Mouse (Mus musculus) midbrain, postnatal 0 days (tissue): ENCODE results near the gene Plxna1. TPM values are rescaled to one million over a fixed set of nuclear protein-coding genes. Genes with fewer than 3 reads are reported as not detected.

Experiments used
- ATAC-seq: fragments of 200-750 bp; cut with Nextera tagmentation; 2 replicates; pipeline ENCODE4 v1.8.0; 2017; ENCODE audit warnings: moderate number of reproducible peaks, mild to moderate bottlenecking, moderate TSS enrichment, moderate library complexity; ENCODE audit not compliant: low FRiP score
- DNase-seq: peaks from one replicate; pipeline ENCODE4 v3.0.0-alpha.2; 2015; ENCODE audit warnings: low spot score
- H3K27ac ChIP-seq: fragments of 300-500 bp; sonication (generic); 2 replicates; pipeline ENCODE4 v1.5.1; 2014; ENCODE audit warnings: low read depth, mild to moderate bottlenecking, low read length, mixed read lengths
- H3K27me3 ChIP-seq: fragments of 300-500 bp; sonication (generic); 2 replicates; pipeline ENCODE4 v1.6.1; 2014; ENCODE audit warnings: low read length, control low read depth, mixed read lengths; ENCODE audit not compliant: insufficient read depth
- H3K36me3 ChIP-seq: fragments of 300-500 bp; sonication (generic); 2 replicates; pipeline ENCODE4 v1.6.1; 2014; ENCODE audit warnings: low read length, control low read depth, mixed read lengths; ENCODE audit not compliant: insufficient read depth
- H3K4me1 ChIP-seq: fragments of 300-500 bp; sonication (generic); 2 replicates; pipeline ENCODE4 v1.6.1; 2014; ENCODE audit warnings: mild to moderate bottlenecking, control low read depth, antibody characterized with exemption, low read length, mixed read lengths; ENCODE audit not compliant: insufficient read depth
- H3K4me2 ChIP-seq: fragments of 300-500 bp; sonication (generic); 2 replicates; pipeline ENCODE4 v1.6.1; 2014; ENCODE audit warnings: low read depth, mild to moderate bottlenecking, low read length, mixed read lengths; ENCODE audit not compliant: poor library complexity, severe bottlenecking
- H3K4me3 ChIP-seq: fragments of 300-500 bp; sonication (generic); 2 replicates; pipeline ENCODE4 v1.5.1; 2014; ENCODE audit warnings: low read depth, mild to moderate bottlenecking, low read length, moderate library complexity
- H3K9ac ChIP-seq: fragments of 300-500 bp; sonication (generic); replicated peaks from 2 replicates; pipeline ENCODE4 v1.6.1; 2014; ENCODE audit warnings: mild to moderate bottlenecking, low read length, moderate library complexity, mixed read lengths; ENCODE audit not compliant: poor library complexity, severe bottlenecking
- H3K9me3 ChIP-seq: fragments of 300-500 bp; sonication (generic); 2 replicates; pipeline ENCODE4 v1.6.1; 2016; ENCODE audit warnings: low read length, control low read depth
- CTCF ChIP-seq: IDR thresholded peaks from 2 replicates; pipeline ENCODE4 v1.5.1; 2016; ENCODE audit warnings: antibody characterized with exemption, mild to moderate bottlenecking
- WGBS: fragments of 180-500 bp; shearing (Covaris S2); extraction: QIAGEN DNeasy Blood & Tissue Kit; methylation state at CpG from one replicate; pipeline ENCODE4 v1.1.7; 2014; 5-methylcytosine and 5-hydroxymethylcytosine counted together
- polyA plus RNA-seq: library from polyadenylated mRNA; unstranded; fragments of >200 nt; fragmentation: Nextera tagmentation; extraction: Ambion mirVana; gene quantifications from 2 replicates; pipeline ENCODE4 v1.2.1, GENCODE M21; 2015
- total RNA-seq: library from RNA; depleted of rRNA; stranded (reverse); fragments of >200 nt; gene quantifications from 2 replicates; pipeline ENCODE4 v1.2.3, GENCODE M21; 2014

The Plxna1 gene
- total and polyA plus RNA-seq, 2 experiments from 2014 or later = 50.1 to 234 TPM

GRCm38 (mm10) chr6:89345486-89345785, 17.0 kb downstream of the Plxna1 start:
- H3K27ac ChIP-seq = no peak overlapping the region; the same call in 1 of the 2 replicates
- H3K4me2 ChIP-seq = no peak overlapping the region
- no peak for TF ChIP-seq CTCF
- no peak overlapping the region for H3K4me3 ChIP-seq
- 0 out of 2 replicates have a peak, but pooled peaks cover 1% of the 10 kb centered on the region for H3K4me1 ChIP-seq
- H3K9ac ChIP-seq = no peak overlapping the region
- 76% methylated on average over 3 of the region's 3 CpGs for WGBS
- no peaks in the 10 kb centered on the region for H3K9me3 ChIP-seq
- ATAC-seq (no peak), DNase-seq (no peak)
- no peaks in the 10 kb centered on the region for H3K27me3 ChIP-seq
- H3K36me3 ChIP-seq = peaks cover 74% of the 10 kb centered on the region

DNA sequence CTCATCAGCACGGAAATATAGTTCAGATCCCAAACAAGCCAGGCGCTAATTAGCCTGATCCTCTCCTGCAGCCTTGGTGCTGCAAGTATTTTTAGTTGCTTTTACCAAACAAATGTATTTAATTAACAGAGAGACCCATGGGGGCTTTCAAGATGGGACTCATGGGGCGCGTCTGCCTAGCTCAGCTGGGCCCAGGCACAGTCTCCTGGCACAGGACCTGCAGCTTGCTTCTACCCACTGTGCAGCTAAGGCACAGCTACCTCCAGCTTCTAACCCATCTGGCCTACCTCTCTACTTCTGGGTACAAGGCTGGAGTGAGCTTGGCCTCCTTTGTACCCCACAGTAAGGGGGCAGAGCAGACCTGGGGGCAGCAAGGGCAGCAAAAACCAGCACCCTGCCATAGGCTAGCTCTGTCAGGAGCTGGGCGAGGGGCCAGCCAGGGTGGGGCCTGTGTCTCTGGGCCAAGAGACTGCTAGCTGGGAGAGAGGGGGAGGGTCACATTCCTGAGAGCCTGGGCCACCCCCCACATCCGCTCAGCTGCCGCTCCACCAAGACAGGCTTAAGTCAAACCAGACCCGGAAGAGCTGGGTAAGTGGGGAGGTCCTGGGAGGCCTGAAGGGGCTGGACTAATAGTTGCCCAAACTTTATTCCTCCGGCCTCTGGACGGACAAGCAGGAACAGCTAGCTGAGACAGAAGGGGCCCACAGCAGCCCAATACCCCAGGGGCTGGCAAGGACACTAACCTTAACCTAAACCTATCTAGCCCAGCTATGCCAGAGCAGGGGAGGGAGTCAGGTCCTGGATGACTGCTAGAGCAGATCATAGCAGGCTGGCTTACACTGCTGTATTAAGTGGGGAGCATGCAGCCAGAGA, 17.6 kb downstream of the Plxna1 start:
- 40% methylated on average over 10 of the region's 10 CpGs for WGBS
- Histone ChIP-seq H3K4me2 (no peak overlapping the region), H3K27me3 (no peaks in the 10 kb centered on the region), H3K36me3 (peaks cover 74% of the 10 kb centered on the region), H3K9me3 (no peaks in the 10 kb centered on the region), H3K4me1 (no peaks in the 10 kb centered on the region), H3K27ac (no peak overlapping the region; the same call in 1 of the 2 replicates), H3K4me3 (no peak overlapping the region), H3K9ac (no peak overlapping the region)
- ATAC-seq (peak; percentile 8; the same call in 1 of the 2 replicates), DNase-seq (peak; percentile 60)
- TF ChIP-seq CTCF = no peak

DNA sequence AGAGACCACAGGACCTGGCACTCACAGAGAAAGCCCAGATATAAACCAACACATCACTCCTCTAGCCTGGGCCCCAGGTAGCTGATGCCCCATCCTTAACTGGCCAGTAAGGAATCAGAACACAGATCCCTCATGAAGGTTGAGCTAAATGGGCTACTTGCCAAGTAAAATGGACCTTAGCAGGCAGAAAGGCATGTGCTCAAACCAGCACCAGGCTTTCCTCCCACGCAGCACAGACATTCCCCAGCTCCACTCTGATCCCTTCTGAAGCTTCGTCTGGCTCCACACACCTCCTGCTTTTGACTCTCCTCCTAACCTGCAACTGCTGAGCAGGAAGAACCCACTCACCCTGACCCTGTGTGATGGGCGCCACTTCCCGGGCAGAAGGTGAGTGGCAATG, 20.4 kb downstream of the Plxna1 start:
- TF ChIP-seq CTCF = no peak
- peaks cover 77% of the 10 kb centered on the region for H3K36me3 ChIP-seq

GRCm38 (mm10) chr6:89339447-89339846, 23.0 kb downstream of the Plxna1 start:
- Histone ChIP-seq H3K36me3 (peaks cover 88% of the 10 kb centered on the region), H3K27ac (no peak overlapping the region), H3K4me2 (no peak overlapping the region), H3K4me1 (no peaks in the 10 kb centered on the region), H3K27me3 (no peaks in the 10 kb centered on the region), H3K9ac (no peak overlapping the region), H3K4me3 (no peak overlapping the region), H3K9me3 (no peaks in the 10 kb centered on the region)
- TF ChIP-seq CTCF = peak; percentile 59
- peak; percentile 44; the same call in 1 of the 2 replicates for ATAC-seq
- WGBS = 73% methylated on average over 2 of the region's 2 CpGs
- peak; percentile 78 for DNase-seq

More for the DNA sequence above, 20.4 kb downstream of the Plxna1 start:
- Histone ChIP-seq H3K27ac (no peak overlapping the region), H3K4me3 (no peak overlapping the region), H3K4me1 (no peaks in the 10 kb centered on the region), H3K9ac (no peak overlapping the region), H3K27me3 (no peaks in the 10 kb centered on the region), H3K4me2 (no peak overlapping the region), H3K9me3 (no peaks in the 10 kb centered on the region)
- 84% methylated on average over 4 of the region's 4 CpGs for WGBS
- no peak for ATAC-seq
- DNase-seq = no peak

- Histone ChIP-seq H3K4me1 (no peaks in the 10 kb centered on the region), H3K36me3 (peaks cover 89% of the 10 kb centered on the region), H3K4me3 (no peak overlapping the region), H3K27ac (no peak overlapping the region), H3K9me3 (no peaks in the 10 kb centered on the region), H3K9ac (no peak overlapping the region), H3K4me2 (no peak overlapping the region), H3K27me3 (no peaks in the 10 kb centered on the region)
- DNase-seq (no peak), ATAC-seq (no peak)
- TF ChIP-seq CTCF = no peak
- 95% methylated on average over 8 of the region's 8 CpGs for WGBS
These were observed 23.7 kb downstream of the Plxna1 start for GRCm38 (mm10) chr6:89338733-89339132.

- WGBS = 74% methylated on average over 9 of the region's 9 CpGs
- Histone ChIP-seq H3K9ac (no peak overlapping the region), H3K4me3 (no peak overlapping the region), H3K27me3 (no peaks in the 10 kb centered on the region), H3K9me3 (no peaks in the 10 kb centered on the region), H3K36me3 (peaks cover 91% of the 10 kb centered on the region), H3K4me2 (no peak overlapping the region), H3K27ac (no peak overlapping the region), H3K4me1 (no peaks in the 10 kb centered on the region)
- ATAC-seq = no peak
- no peak for DNase-seq
- no peak for TF ChIP-seq CTCF
These were observed 24.8 kb downstream of the Plxna1 start for GRCm38 (mm10) chr6:89337574-89337973.
